Mouse (Mus musculus): Measurements from ENCODE around the gene Tut4.

Tut4 gene

DNA sequence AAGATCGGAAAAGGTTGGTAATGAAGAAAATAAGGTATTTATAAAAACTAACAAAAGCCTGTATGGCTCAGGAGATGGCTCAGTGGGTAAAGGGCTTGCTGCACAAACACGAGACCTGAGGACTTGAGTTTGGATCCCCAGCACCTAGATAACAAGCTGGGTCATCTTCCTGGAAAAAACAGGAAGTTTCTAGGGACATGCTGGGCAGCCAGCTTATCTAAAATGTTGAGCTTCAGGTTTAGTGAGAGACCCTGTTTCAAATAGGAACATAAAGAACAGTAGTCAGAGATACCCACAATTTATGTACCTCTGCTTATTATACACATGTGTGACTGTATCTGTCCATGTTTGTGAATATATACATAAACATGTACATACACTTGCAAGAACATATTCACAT, 43.8 kb downstream of the Tut4 start:
- DNase-seq (ENCODE audit: low read depth, low spot score) = no peak

DNA sequence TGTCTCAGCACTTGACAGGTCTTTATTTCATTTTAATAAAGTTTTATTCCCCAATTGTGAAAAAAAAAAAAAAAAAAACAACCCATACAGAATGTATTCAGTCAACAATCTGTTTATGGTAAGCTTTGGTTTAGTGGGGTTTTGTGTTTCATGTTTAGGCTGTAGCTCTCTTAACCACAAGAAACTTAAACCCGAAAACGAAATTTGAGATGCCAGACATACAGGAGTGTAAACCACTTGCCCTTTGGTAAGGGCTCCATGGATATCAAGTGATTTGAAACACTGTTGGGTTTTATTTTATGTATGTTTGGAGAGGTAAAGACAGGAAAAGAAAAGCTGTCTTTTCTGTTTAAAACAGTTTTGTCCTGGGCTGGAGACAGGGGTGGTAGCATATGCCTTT, 80.5 kb downstream of the Tut4 start:
- DNase-seq (ENCODE audit: low read depth, low spot score) = no peak

DNA sequence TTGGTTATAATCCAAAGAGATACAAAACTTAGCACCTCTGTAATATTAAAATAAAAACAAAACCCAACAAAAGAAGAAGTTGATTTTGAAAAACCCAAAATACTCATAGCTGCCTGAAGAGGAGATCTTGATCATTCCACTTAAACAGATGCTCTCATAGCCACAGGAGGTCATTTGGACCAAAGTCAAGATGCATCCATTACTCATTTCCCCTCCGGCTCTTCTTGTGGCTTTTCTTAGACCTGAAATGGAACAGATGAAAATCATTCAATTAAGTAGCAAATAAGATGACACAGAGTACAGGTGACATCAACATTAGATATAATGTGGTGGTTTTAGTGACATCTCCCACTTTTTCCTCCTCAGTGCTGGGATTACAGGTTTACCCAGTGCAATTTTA, 105.8 kb downstream of the Tut4 start:
- no peak for DNase-seq (ENCODE audit: low read depth, low spot score)

DNA sequence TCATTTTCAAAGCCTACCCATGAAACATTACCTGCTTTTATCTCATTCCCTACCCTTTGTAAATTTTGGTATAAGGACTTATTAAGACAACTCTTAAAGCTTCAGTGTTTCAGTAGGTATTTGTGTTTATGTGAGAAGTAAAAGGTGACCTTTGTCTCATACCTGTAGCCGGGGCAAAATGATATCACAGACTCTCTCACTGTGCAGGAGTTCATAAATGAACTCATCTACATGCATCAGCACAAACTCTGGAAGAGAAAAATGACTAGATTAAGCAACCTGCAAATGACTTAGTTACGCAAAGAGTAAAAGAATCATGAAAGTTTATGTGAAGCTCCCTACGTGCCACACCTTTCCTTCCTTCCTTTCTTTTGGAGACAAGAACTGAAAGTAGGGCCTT, 113.4 kb downstream of the Tut4 start:
- DNase-seq (ENCODE audit: low read depth, low spot score) = no peak

DNA sequence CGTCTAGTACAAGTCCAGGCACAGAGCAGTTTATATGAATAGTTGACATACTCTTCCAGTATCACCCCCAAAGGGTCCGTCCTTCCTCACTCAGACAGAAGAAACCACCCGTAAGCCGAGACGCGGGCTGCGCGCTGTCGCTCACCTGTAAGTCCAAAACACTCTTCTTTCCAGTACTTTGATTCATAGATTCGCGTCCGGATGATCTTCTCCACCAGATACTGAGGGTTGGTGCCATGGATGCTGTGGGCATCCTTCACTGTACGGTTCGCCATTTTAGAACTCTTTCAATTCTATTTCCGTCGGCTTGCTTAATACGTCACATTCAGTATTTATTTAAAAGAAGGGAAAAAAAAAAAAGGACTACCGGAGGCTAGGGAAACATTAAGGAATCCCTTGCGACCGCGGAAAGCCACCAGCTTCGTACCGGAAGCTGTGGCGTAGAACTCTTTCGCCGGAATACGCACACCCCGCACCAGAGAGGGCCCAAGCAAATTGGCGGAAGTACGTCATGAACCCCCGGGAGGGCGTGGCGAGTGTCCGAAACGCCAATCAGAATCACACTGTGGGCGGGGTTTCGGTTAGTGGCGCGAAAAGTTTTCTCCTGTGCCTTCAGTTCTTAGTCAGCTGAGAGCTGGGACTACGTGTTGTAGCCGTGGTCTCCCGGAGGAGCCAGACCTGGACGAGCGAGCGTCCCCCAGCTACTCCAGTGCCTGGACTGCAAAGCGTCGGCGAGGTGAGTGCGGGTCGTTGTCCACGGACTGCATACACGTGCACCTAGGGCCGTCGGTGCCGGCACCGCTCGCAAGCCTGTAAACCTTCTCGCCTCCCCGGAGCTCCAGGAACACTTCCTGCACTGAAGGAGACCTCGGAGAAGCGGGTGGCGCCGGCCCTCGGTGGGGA, 119.9 kb downstream of the Tut4 start, which contains the start of the genes Prpf38a and Orc1:
Gene Prpf38a (minus strand): TSS at position 497 of the 903 bp plus-strand sequence.
Gene Orc1 (plus strand): TSS at position 584 of the 903 bp plus-strand sequence.
- DNase-seq (ENCODE audit: low read depth, low spot score) = peak; percentile 99

DNA sequence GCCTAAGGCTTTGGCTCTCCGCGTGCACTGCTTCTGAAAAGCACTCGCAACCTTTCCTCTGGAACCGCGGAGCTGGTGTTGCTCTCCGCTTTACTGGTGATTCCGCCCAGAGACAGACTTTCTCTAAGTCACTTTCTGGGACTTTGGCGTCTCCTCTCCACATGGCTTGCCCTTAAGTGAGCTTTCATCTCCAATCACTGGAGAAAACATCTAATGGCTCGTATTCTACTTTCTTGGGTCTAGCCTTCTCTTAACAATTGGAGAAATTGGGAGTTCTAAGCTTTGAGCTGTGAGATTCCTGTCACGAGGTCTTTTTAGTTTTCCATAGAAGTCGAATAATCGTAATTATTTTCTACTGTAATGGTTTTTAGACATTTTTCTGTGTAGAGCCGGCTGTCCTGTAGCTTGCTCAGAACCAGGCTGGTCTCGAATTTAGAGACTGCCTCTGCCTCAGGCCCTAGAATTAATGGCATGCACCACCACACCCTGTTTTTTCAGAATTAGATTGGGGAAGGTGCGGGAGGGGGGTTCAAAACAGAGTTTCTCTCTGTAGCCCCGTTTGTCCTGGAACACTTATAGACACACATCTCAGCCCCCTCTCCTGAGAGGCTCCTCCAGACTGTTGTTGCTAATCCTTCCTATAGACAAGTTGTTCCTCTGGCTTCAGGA, 120.7 kb downstream of the Tut4 start:
- DNase-seq (ENCODE audit: low read depth, low spot score) = peak; percentile 26

DNA sequence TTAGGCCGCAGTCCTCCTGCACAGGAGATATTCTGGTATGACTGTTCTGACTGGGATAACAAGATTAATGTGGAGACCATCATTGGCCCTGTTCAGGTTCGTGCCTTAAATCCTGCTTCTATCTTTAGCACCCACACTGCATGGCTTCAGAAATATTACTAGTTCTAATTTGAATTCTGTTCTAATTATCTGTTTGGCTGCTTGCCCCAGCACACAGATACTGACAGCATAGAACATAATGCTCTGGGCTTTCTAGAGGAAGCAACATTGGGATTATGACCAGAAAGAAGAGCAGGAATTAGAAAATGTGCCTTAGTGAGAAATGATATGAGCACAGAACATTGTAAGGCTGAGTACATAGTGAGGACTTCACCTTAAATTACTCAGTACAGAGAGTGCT, 134.2 kb downstream of the Tut4 start:
- DNase-seq (ENCODE audit: low read depth, low spot score) = no peak

DNA sequence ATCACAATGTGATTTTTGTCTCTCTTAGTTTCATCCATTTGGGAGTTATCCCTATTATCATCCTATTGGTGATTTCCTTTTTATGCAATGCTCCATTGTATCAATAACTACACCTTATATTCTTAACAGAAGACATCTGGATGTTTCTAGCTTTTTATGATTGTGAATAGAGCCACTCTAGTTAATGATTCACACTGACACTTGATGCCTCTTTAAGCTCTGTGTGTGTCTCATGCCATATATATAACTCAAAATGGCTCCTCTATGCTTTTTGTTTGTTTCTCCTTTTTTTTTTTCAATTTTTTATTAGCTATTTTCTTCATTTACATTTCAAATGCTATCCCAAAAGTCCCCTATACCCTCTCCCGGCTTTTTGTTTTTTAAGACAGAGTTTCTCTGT, 136.6 kb downstream of the Tut4 start:
- no peak for DNase-seq (ENCODE audit: low read depth, low spot score)

DNA sequence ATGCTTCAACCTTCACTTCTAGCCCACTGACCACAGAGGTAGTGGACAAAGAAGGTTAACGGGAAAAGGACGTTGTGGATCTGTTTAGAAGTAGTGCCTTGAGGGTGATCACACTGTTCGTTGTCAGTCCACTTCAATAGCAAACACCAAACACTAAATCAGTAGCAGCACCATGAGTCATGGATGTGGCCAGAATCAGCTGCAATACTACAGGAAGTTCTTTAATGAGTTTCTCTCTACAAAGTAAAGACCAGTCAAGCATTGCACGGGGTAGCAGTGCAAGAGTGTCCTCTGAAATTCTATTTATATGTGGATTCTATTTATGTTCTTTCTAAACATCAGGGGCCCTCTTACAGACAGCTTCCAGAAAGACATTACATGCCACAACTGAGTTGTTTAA, 139.1 kb downstream of the Tut4 start:
- no peak for DNase-seq (ENCODE audit: low read depth, low spot score)

DNA sequence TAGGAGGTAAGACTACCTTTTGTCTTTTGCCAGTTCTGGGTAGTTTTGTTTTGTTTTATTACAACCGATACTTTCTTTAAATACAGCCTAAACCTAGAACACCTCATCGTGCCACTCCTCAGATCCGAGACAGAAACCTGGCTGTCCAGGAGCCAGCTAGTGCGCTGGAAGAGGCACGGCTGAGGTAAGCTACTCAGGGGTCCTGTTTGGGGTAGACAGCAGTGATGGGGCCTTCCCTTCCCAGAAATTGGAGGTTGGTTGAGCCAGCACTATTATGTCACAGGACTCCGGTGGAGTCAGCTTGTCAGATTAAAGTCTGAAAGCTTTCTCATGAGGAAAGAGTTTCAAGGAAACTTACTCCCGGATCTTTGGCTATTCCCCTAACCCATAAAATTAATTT, 142.6 kb downstream of the Tut4 start:
- DNase-seq (ENCODE audit: low read depth, low spot score) = no peak

DNA sequence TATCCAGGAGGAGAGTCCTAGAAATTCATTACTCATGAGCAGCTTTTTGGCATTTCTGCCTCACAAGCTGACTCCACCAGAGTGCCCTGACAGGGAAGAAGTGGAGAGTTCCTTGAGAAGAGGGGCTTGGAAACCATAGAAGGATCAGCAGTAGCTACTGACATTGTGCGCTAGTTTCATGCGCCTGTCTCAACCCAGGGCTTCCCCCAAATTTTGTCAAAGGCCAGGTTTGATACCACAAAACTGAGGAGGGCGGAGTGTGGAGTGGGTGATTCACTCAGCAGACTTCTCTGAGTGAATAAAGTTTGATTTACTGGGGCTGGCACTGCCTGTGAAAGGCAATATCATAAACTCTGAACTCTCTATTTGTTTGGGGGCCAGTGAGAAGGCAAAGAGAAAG, 149.4 kb downstream of the Tut4 start:
- no peak for DNase-seq (ENCODE audit: low read depth, low spot score)
